Mouse (Mus musculus) left cerebral cortex, postnatal 36 days (tissue): ENCODE results near the gene Bak1. TPM values are rescaled to one million over a fixed set of nuclear protein-coding genes. Genes with fewer than 3 reads are reported as not detected.
A peak's percentile ranks its signal among the peaks of the same experiment; 100 is the strongest.

Experiments
- DNase-seq, 2 experiments: peaks; one replicate each; pipeline ENCODE4 v3.0.0; 2021 to 2022; ENCODE audit warnings: low spot score in 2 of 2, mixed read lengths in 1 of 2
- intact Hi-C: fragments of 180-260 bp; cut with DNase I; formaldehyde crosslinking; loops from one replicate; pipeline ENCODE4 v1.15.1; 2025
- total RNA-seq, 2 experiments: library from RNA; stranded (reverse); gene quantifications; 2 replicates each; pipeline ENCODE4 v1.2.3; 2021

The Bak1 gene
- total RNA-seq, 2 experiments from 2014 or later = 13.9 to 16.5 TPM

GRCm38 (mm10) chr17:27051514-27051913 lies 22.7 kb upstream of the Bak1 start:
- intact Hi-C loops = loop anchor here (5.0 kb wide), 1 partner anchor 36 kb away; no protein-coding TSS in a partner anchor
- no peak for DNase-seq

DNA sequence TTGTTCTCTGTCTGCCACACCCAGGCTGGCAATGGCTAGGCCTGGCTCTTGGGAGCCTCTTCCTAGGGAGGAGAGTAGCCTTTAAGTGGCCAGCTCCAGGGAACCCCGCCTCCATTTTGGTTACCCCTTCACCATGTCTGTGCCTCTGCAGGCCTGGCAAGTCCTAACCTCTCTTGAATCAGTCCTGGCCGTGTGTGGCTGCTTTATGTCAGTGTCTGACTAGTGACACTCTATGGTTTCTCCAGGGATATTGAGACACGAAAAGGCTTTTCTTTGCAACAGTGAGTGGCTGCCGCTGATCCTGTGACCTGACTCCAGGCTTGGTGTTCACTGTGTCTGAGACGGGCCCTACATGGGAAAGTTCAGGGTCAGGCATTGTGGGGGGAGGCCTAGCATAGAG lies 22.0 kb upstream of the Bak1 start:
- intact Hi-C loops = loop anchor here (5.0 kb wide), 1 partner anchor 36 kb away; no protein-coding TSS in a partner anchor
- DNase-seq = no peak

DNA sequence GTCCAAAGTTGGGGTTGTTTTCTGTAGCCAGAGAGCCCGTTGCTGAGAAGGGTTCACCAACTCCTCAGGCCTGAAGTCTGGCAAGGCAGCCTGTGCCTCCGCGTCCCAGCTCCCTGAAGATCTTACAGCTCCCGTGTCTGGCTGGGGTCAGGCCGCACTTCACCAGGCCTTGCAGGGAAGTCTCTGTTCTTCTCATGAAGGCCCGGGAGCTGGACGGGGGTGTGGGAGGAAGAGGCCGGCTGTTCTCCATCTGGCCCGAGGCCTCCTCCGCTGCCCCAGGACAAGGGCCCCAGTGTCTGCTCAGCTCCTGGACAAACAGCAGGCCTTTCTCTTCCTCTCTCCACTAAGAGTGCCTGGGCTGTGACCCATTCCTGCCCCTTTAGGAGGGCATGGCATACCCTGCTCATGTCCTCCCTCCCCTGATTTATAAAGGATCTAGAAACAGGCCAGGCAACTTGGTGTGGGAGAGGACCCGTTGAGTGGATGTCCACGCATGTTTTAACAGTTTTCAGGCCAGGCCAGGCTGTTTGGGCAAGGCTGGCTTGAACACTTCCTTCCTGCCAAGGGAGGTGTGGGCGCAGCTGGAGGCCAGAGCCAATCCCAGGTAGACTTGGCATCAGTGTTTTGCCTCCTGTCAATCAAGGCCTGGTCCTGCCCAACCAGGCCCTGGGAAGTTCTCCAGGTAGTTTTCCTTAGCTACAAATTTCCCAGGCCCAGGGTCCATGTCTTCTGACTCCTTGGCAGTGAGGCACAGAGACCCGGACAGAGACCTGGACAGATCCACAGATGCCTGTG lies 19.8 kb upstream of the Bak1 start:
- intact Hi-C loops = no loop called here
- no peak for DNase-seq

- no peak for DNase-seq
- intact Hi-C loops = no loop called here
Observed at GRCm38 (mm10) chr17:27047762-27048444, 19.1 kb upstream of the Bak1 start.

DNA sequence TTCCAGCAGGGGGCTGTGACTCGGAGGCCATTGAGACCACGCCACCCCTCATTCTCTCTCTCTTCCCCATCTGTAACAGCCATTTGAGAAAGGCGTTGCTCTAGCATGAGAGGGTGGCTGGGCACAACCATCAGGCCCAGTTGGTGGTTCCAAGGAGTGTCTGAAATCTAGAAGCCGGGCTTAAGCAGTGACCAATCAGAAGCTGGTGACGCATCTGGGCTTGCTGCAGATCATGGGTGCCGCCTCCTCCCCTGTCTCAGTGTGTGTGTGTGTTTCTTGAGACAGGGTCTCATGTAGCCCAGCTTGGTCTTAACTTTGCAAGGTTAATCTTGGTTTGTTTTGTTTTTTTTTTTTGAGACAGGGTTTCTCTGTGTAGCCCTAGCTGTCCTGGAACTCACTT lies 16.4 kb upstream of the Bak1 start:
- intact Hi-C loops = no loop called here

GRCm38 (mm10) chr17:27042840-27043239 lies 14.0 kb upstream of the Bak1 start:
- no peak for DNase-seq
- intact Hi-C loops = no loop called here

More for the DNA sequence above, 16.4 kb upstream of the Bak1 start:
- no peak for DNase-seq

- no peak for DNase-seq
- intact Hi-C loops = no loop called here
Observed at GRCm38 (mm10) chr17:27041787-27042055, 12.9 kb upstream of the Bak1 start.

- intact Hi-C loops = no loop called here
- DNase-seq = no peak
Observed at GRCm38 (mm10) chr17:27041046-27041786, 12.4 kb upstream of the Bak1 start.

DNA sequence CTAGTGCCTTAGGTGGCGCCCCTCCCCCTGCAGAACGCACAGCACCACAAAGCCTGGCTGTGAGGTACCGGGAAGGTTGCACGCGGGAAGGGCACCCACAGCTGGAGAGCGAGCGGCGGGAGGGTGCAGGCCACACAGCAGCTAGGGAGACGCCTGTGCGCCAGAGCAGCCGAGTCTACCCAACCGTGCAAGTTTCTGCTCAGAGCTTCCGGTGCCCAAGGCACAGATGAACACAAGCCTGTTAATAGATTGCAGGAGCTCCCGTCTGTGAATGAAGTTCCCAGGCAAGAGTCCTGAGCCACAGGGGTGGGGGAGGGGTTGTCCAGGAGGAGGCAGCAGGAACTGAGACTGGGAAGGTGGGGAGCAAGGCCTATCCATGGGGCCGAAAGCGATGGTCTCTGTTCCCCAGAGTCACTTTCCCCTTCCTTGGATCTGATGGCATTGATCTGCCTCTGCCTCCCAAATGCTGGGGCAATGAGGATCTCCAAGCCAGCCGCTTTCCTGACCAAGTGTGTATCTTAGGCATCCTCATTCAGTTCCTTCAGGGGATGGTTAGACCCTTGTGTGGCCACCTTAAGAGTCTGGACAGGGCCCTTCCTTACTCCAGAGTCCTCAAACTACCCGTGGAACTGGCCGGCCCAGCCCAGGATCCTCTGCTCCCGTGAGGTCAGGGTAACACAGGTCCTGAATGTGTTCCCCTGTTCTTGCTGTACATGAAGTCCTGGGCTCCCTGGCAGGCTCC lies 11.7 kb upstream of the Bak1 start:
- no peak for DNase-seq
- intact Hi-C loops = no loop called here

- intact Hi-C loops = no loop called here
- no peak for DNase-seq
Observed at GRCm38 (mm10) chr17:27039432-27040102, 10.8 kb upstream of the Bak1 start.

- intact Hi-C loops = no loop called here
- no peak for DNase-seq
Observed at GRCm38 (mm10) chr17:27038335-27039050, 9.7 kb upstream of the Bak1 start.

GRCm38 (mm10) chr17:27036465-27036864 lies 7.7 kb upstream of the Bak1 start:
- intact Hi-C loops = no loop called here

GRCm38 (mm10) chr17:27032869-27033268 lies 4.1 kb upstream of the Bak1 start:
- peak in 1 of 2 experiments; percentile 70 for DNase-seq
- intact Hi-C loops = loop anchor here (5.0 kb wide), 2 partner anchors 99 to 489 kb away; partner anchors contain the start of genes Grm4 and Uqcc2

More at GRCm38 (mm10) chr17:27036465-27036864, 7.7 kb upstream of the Bak1 start:
- no peak for DNase-seq

DNA sequence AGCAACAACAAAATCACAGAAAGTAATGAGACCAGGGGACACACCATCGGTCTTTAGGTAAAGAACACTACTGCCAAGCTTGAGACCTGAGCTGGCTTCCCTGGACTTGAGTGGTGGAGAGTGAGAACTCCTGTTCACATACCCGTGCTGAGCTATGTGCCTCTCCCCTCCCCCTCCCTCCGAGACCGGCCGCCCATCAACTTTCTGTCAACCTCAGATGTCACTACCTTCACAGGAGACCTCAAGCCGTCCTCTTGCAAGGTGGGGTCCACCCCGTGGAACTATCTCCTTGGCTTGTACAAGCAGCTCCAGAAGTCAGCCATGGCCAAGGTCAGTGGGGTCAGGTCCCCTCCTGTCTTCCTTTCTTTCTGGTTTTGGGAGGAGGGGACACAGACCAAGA lies 3.5 kb upstream of the Bak1 start:
- intact Hi-C loops = loop anchor here (5.0 kb wide), 2 partner anchors 100 to 490 kb away; partner anchors contain the start of genes Grm4 and Uqcc2
- DNase-seq = no peak

DNA sequence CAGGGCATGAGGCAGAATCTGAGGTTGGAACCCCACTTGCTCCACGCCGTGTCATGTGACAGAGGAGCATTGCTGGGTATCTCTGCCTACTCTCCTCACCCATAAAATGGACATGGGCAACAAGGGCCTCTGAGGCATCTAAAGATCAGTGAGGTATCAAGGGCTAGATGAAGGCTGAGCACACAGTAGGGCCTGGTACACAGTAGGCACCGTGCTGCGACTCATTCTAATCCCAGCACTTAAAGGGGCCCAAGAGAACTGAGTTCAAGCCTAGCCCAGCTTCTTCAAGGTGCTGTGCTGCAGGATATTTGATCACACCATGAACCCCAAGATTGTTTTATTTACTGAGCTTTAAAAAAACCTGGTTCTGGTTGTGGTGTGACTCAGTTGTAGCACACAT lies 2.1 kb upstream of the Bak1 start:
- DNase-seq = no peak
- intact Hi-C loops = loop anchor here (5.0 kb wide), 2 partner anchors 101 to 491 kb away; partner anchors contain the start of genes Grm4 and Uqcc2

GRCm38 (mm10) chr17:27029431-27029830 lies 622 bp upstream of the Bak1 start:
- DNase-seq = no peak
- intact Hi-C loops = loop anchor here (5.0 kb wide), 1 partner anchor 57 kb away; the partner anchor contains the start of gene Zbtb9

DNA sequence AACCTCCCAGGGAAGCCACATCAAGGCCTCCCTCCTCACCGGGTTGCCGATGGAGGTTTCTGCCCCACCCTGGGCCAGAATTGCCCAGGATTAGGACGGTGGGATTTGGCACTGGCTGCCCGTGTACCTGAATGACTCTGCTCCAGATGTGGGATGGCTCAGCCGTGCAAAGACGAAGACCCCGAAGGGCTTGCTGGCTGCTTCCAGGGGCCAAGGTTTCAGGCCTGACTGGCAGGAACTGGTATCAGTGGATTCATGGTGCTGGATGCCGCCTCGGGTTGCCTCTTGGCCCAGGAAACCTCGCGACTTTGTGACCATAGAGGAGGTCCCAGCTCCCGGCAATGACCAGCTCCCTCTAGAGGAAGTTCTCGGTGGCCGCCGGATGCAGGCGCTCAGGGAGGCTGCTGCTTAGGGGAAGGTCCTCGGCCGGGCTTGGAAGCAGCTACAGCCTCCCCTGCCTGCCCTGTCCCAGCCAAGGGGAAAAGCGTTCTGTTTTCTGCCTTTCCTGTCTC lies 469 bp downstream of the Bak1 start:
- intact Hi-C loops = loop anchor here (5.0 kb wide), 1 partner anchor 56 kb away; the partner anchor contains the start of gene Zbtb9
- DNase-seq = peak; percentile 87 to 91
